Mouse (Mus musculus) lung, embryonic 16.5 days (tissue): ENCODE data around the gene Islr. TPM values are rescaled to one million over a fixed set of nuclear protein-coding genes. Genes with fewer than 3 reads are reported as not detected.

ENCODE experiments used
- ATAC-seq: fragments of 200-750 bp; cut with Nextera tagmentation; 2 replicates; pipeline ENCODE4 v1.8.0; 2017; ENCODE audit warnings: low read depth, mild to moderate bottlenecking, moderate library complexity
- H3K27ac ChIP-seq: fragments of 300-500 bp; sonication (generic); 2 replicates; pipeline ENCODE4 v1.5.1; 2014; ENCODE audit warnings: mild to moderate bottlenecking, control low read depth, low read length
- H3K27me3 ChIP-seq: fragments of 300-500 bp; sonication (generic); 2 replicates; pipeline ENCODE4 v1.6.1; 2014; ENCODE audit warnings: low read depth, low read length, mixed read lengths; ENCODE audit not compliant: control insufficient read depth, insufficient read depth
- H3K36me3 ChIP-seq: fragments of 300-500 bp; sonication (generic); 2 replicates; pipeline ENCODE4 v1.6.1; 2014; ENCODE audit warnings: low read length; ENCODE audit not compliant: control insufficient read depth, insufficient read depth
- H3K4me1 ChIP-seq: fragments of 300-500 bp; sonication (generic); replicated peaks from 2 replicates; pipeline ENCODE4 v1.6.1; 2014; ENCODE audit warnings: low read length, mixed read lengths; ENCODE audit not compliant: control insufficient read depth, insufficient read depth
- H3K4me2 ChIP-seq: fragments of 300-500 bp; sonication (generic); 2 replicates; pipeline ENCODE4 v1.6.1; 2014; ENCODE audit warnings: low read depth, low read length, control low read depth
- H3K4me3 ChIP-seq: fragments of 300-500 bp; sonication (generic); 2 replicates; pipeline ENCODE4 v1.5.1; 2014; ENCODE audit warnings: mild to moderate bottlenecking, low read length, control low read depth
- H3K9ac ChIP-seq: fragments of 300-500 bp; sonication (generic); 2 replicates; pipeline ENCODE4 v1.6.1; 2014; ENCODE audit warnings: low read length, control low read depth
- H3K9me3 ChIP-seq: fragments of 300-500 bp; sonication (generic); 2 replicates; pipeline ENCODE4 v1.6.1; 2016; ENCODE audit warnings: low read length; ENCODE audit not compliant: control insufficient read depth
- WGBS: fragments of 180-500 bp; shearing (Covaris S2); extraction: QIAGEN DNeasy Blood & Tissue Kit; methylation state at CpG from one replicate; pipeline ENCODE4 v1.1.7; 2014; 5-methylcytosine and 5-hydroxymethylcytosine counted together
- polyA plus RNA-seq: library from polyadenylated mRNA; unstranded; fragments of >200 nt; fragmentation: Nextera tagmentation; extraction: Ambion mirVana; gene quantifications from 2 replicates; pipeline ENCODE4 v1.2.1, GENCODE M21; 2015

Gene Islr
- polyA plus RNA-seq, 1 experiment from 2014 or later, result 79.4 TPM

- Histone ChIP-seq H3K27me3 (no peaks in the 10 kb centered on the region), H3K9ac (no peak overlapping the region), H3K4me2 (no peak overlapping the region), H3K4me1 (peaks cover 45% of the 10 kb centered on the region), H3K27ac (no peak overlapping the region), H3K36me3 (0 out of 2 replicates have a peak, but pooled peaks cover 2% of the 10 kb centered on the region), H3K9me3 (no peaks in the 10 kb centered on the region), H3K4me3 (no peak overlapping the region)
- 59% methylated on average over 4 of the region's 4 CpGs for WGBS
- ATAC-seq, result no peak
Observed at GRCm38 (mm10) chr9:58246083-58246591, 42.0 kb upstream of the Islr start.

GRCm38 (mm10) chr9:58243696-58244095 is 39.6 kb upstream of the Islr start:
- ATAC-seq, result no peak
- Histone ChIP-seq H3K9ac (no peak overlapping the region), H3K9me3 (no peaks in the 10 kb centered on the region), H3K27me3 (no peaks in the 10 kb centered on the region), H3K4me2 (no peak overlapping the region), H3K27ac (no peak overlapping the region), H3K4me3 (no peak overlapping the region), H3K4me1 (peaks cover 38% of the 10 kb centered on the region), H3K36me3 (0 out of 2 replicates have a peak, but pooled peaks cover 2% of the 10 kb centered on the region)
- WGBS, result 77% methylated on average over 6 of the region's 6 CpGs

- Histone ChIP-seq H3K36me3 (0 out of 2 replicates have a peak, but pooled peaks cover 2% of the 10 kb centered on the region), H3K9me3 (no peaks in the 10 kb centered on the region), H3K4me2 (no peak overlapping the region), H3K9ac (no peak overlapping the region), H3K4me3 (no peak overlapping the region), H3K27me3 (no peaks in the 10 kb centered on the region), H3K27ac (peak overlapping the region; percentile 84), H3K4me1 (peaks cover 28% of the 10 kb centered on the region)
- WGBS, result 83% methylated on average over 5 of the region's 5 CpGs
- ATAC-seq, result no peak
Observed at GRCm38 (mm10) chr9:58242696-58243095, 38.6 kb upstream of the Islr start.

GRCm38 (mm10) chr9:58241780-58242485 is 37.8 kb upstream of the Islr start:
- Histone ChIP-seq H3K9ac (no peak overlapping the region), H3K4me2 (0 out of 2 replicates have a peak overlapping the region, but pooled peaks have one; percentile 5), H3K36me3 (peaks cover 4% of the 10 kb centered on the region; the same call in 1 of the 2 replicates), H3K4me1 (peaks cover 22% of the 10 kb centered on the region), H3K27ac (peak overlapping the region; percentile 84), H3K4me3 (no peak overlapping the region), H3K27me3 (no peaks in the 10 kb centered on the region), H3K9me3 (no peaks in the 10 kb centered on the region)
- ATAC-seq, result peak; percentile 91
- 33% methylated on average over 9 of the region's 9 CpGs for WGBS

- Histone ChIP-seq H3K36me3 (peaks cover 33% of the 10 kb centered on the region), H3K4me1 (no peaks in the 10 kb centered on the region), H3K4me2 (no peak overlapping the region), H3K4me3 (no peak overlapping the region), H3K27ac (no peak overlapping the region), H3K9me3 (no peaks in the 10 kb centered on the region), H3K27me3 (no peaks in the 10 kb centered on the region), H3K9ac (no peak overlapping the region)
- WGBS, result 96% methylated on average over 28 of the region's 28 CpGs
- no peak for ATAC-seq
Observed at GRCm38 (mm10) chr9:58234502-58235015, 30.5 kb upstream of the Islr start.

GRCm38 (mm10) chr9:58232374-58232773 is 28.3 kb upstream of the Islr start:
- Histone ChIP-seq H3K4me2 (no peak overlapping the region), H3K36me3 (peaks cover 52% of the 10 kb centered on the region), H3K4me3 (no peak overlapping the region), H3K27me3 (no peaks in the 10 kb centered on the region), H3K4me1 (no peaks in the 10 kb centered on the region), H3K9me3 (no peaks in the 10 kb centered on the region), H3K9ac (no peak overlapping the region), H3K27ac (peak overlapping the region; percentile 70)
- 62% methylated on average over 5 of the region's 5 CpGs for WGBS
- ATAC-seq, result peak; percentile 49; the same call in 1 of the 2 replicates

- Histone ChIP-seq H3K9me3 (no peaks in the 10 kb centered on the region), H3K4me1 (no peaks in the 10 kb centered on the region), H3K27me3 (no peaks in the 10 kb centered on the region), H3K4me3 (no peak overlapping the region), H3K4me2 (no peak overlapping the region), H3K27ac (peak overlapping the region; percentile 61), H3K9ac (no peak overlapping the region), H3K36me3 (peaks cover 51% of the 10 kb centered on the region)
- 62% methylated on average over 6 of the region's 6 CpGs for WGBS
- no peak for ATAC-seq
Observed at GRCm38 (mm10) chr9:58231746-58232145, 27.6 kb upstream of the Islr start.

- no peak overlapping the region for H3K27ac ChIP-seq
- no peak overlapping the region for H3K9ac ChIP-seq
- H3K9me3 ChIP-seq, result no peaks in the 10 kb centered on the region
- no peak overlapping the region for H3K4me3 ChIP-seq
- no peak for ATAC-seq
- no peaks in the 10 kb centered on the region for H3K4me1 ChIP-seq
- no peaks in the 10 kb centered on the region for H3K27me3 ChIP-seq
- H3K36me3 ChIP-seq, result peaks cover 40% of the 10 kb centered on the region
- no peak overlapping the region for H3K4me2 ChIP-seq
- 90% methylated on average over 9 of the region's 9 CpGs for WGBS
Observed at GRCm38 (mm10) chr9:58228777-58229466, 24.8 kb upstream of the Islr start.
